Mouse (Mus musculus) kidney, postnatal 14 days (tissue): Measurements from ENCODE around the gene Nrbp1.
A peak's percentile ranks its signal among the peaks of the same experiment; 100 is the strongest.
"Not testable (repeated sequence)": the region's sequence is repeated elsewhere in the genome, so short reads cannot be mapped to it uniquely, and the experiment has no call there.

Source experiments
- DNase-seq: peaks from one replicate; pipeline ENCODE4 v3.0.0; 2022; ENCODE audit warnings: mixed read lengths

Gene Nrbp1

DNA sequence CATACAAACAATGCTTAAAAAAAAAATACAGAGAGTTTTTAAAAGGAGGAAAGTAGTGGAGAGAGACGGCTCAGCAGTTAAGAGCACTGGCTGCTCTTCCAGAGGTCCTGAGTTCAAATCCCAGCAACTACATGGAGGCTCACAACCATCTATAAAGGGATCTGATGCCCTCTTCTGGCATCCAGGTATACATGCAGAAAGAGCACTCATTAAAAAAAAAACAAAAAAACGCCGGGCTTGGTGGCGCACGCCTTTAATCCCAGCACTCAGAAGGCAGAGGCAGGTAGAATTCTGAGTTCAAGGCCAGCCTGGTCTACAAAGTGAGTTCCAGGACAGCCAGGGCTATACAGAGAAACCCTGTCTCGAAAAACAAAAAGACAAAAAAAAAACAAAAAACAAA, 24.1 kb upstream of the Nrbp1 start:
- not testable (repeated sequence) for DNase-seq

GRCm38 (mm10) chr5:31218294-31218693, 22.4 kb upstream of the Nrbp1 start:
- DNase-seq = no peak

DNA sequence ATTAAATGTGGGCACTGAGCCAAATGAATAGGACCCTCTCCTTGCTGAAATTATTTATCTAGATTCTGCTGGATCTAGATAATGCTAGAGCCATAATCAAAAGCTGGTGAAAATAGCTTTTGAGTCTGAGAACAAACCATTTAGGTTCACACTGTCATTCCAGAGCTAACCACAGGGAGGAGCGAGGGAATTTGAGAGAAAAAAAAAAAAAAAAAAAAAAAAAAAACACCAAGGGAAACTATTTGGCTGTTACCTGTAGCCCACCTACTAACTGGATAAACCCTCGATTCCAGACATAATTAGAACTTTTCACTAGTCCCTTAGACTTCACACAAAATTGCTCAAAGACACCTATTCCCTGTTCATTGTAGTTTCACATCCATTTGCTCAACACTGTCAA, 21.6 kb upstream of the Nrbp1 start:
- no peak for DNase-seq

DNA sequence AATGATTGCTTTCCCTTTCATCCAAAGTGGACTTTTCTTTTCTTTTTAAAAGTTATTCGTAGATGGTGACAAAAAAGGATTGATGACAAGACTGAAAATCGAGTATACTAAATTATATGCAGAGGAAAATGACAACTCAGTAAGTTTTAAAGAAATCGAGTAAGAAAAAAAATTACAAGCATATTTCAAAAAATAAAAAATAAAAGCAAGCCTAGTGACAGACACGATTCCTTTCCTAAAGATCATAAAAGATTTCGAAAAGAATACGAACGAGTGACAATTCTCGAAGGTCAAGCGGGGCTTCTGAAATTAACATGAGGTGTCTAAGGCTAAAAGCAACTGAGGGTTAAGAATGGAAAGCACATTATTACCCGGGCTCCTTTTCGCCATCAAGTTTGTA, 21.2 kb upstream of the Nrbp1 start:
- no peak for DNase-seq

GRCm38 (mm10) chr5:31219911-31220447, 20.7 kb upstream of the Nrbp1 start:
- no peak for DNase-seq

DNA sequence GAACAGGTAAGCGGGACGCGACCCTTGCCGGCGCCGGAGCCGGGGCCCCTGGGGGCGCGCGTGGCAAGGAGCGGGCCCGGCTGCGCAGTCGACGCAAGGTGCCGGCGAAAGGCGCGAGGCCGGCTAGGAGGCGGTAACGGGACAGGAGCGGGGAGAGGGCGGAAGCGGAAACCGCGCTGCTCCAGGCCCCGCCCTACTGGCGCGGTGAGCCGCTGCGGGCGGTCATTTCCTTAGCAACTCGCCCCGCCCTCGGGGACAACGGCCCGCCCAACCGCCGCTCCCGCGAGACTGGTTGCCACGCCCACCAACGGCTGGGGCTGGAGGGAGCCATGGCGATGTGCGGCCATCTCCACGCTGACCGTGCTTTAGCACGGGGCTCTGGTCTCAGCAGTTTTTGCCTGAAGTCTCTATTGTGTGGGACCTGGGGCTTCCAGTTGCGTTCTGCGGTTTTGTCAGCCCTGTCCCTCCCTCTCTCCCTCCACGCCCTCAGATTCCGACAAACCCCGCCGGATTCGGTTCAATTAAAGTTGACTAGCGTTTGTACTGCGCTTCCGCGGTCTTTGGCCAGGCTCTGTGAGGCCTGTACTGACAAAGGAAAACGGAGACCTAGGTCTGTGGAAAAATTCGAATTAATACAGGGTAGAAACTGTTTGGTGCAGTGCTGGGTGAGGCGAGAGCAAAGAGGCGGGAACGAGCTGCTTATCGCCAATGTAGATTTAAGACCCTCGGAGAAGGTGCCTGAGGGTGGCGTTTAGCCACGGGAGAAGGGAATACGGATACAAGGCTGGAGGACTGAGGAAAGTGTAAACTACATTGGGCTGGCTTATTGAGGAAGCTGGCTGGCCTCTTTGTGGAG, 20.0 kb upstream of the Nrbp1 start, which contains the start of gene Ppm1g:
Gene Ppm1g, minus strand, starts transcription at position 240 of the 856 bp plus-strand sequence.
- DNase-seq = peak; percentile 99

- DNase-seq = peak; percentile 57
Observed at GRCm38 (mm10) chr5:31221304-31221945, 19.2 kb upstream of the Nrbp1 start.

GRCm38 (mm10) chr5:31222696-31223095, 18.0 kb upstream of the Nrbp1 start:
- DNase-seq = no peak

DNA sequence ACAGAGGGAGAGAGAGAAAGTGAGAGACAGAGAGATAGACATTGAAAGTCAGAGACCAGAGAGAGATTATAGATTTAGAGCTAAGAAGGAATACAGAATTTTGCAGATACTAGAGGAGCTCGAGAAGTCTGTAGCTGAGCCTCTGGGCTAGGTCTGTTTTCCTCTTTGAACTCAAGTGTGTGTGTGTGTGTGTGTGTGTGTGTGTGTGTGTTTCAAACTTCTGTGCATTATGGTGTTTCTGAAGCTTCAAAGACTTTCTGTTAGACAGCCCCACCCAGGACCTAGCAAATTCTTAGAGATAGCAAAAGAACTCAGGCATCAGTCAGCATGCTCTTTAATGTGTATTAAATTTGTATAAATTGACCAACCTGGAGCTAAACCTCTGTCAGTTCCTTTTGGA, 14.0 kb upstream of the Nrbp1 start:
- DNase-seq = no peak

GRCm38 (mm10) chr5:31241522-31242034, 914 bp downstream of the Nrbp1 start:
- no peak for DNase-seq

DNA sequence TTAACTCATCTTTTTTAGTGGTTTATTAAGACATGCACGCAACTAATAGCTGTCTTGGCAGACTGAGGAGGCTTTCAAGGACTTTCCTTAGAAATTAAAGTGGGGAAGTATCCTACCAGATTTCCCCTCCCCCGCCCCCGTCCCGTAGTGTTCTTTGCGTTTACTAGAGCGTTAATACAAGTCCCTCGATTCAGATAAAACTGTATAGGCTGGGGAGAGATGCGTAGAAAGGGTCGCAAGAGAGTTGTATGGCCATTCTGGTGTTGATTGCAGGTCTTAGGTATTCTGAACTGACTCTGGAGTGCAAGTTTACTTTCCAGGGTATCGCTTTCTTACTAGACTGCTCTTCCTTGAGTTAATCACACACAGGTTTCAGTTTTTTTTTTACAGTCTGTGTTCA, 1.5 kb downstream of the Nrbp1 start:
- DNase-seq = no peak

DNA sequence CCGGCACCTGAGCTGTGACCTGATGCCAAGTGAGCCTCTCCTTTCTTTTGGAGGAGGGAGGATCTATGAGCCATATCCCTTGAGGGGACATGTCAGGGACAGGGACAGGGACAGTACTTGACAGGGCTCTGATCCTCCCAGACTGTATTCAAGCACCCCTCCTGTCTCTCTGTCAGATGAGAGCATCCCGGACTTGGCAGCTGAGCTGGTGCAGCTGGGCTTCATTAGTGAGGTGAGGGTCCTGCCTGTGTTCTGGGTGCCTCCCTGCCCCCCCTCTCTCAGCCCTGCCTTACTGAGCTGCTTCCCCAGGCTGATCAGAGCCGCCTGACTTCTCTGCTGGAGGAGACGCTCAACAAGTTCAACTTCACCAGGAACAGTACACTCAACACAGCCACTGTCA, 10.1 kb downstream of the Nrbp1 start:
- no peak for DNase-seq

DNA sequence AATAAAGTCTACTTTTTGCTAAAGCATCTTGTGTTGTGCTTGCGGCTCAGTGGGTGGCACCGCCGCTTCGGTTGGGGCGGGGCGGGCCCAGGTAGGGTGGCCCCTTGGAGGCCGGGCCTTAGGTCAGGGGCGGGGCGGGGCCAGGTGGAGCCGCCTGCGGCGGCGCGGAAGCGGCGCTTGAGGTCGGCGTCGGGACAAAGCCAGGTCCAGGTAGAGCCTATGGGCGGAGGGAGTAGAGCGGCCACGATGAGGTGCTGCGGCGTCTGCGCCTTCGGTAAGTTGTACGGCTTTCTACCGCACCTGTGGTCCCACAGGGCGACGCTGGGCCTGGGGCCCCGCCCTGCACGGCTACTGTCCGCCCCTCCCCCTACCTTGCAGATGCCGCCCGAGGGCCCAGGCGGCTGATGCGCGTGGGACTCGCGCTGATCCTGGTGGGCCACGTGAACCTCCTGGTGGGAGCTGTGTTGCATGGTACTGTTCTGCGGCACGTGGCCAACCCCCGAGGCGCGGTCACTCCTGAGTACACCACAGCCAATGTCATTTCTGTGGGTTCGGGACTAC, 11.0 kb downstream of the Nrbp1 start, which contains the start of gene Krtcap3:
Gene Krtcap3, plus strand, starts transcription at position 151 of the 561 bp plus-strand sequence.
- DNase-seq = peak; percentile 82

DNA sequence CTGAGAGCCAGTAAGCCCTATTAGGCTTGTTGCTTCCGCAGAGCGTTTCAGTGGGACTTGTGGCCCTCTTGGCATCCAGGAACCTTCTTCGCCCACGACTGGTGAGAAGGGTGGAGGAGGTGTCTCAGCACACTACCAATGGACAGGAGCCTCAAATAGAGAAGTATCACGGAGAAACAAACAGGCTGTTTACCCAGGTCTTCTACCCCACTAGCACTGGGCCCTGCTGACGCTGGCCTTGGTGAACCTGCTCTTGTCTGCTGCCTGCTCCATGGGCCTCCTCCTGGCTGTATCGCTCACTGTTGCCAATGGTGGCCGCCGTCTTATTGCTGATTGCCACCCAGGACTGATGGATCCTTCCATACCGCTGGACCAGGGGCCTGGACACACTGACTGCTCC, 11.5 kb downstream of the Nrbp1 start:
- DNase-seq = no peak

DNA sequence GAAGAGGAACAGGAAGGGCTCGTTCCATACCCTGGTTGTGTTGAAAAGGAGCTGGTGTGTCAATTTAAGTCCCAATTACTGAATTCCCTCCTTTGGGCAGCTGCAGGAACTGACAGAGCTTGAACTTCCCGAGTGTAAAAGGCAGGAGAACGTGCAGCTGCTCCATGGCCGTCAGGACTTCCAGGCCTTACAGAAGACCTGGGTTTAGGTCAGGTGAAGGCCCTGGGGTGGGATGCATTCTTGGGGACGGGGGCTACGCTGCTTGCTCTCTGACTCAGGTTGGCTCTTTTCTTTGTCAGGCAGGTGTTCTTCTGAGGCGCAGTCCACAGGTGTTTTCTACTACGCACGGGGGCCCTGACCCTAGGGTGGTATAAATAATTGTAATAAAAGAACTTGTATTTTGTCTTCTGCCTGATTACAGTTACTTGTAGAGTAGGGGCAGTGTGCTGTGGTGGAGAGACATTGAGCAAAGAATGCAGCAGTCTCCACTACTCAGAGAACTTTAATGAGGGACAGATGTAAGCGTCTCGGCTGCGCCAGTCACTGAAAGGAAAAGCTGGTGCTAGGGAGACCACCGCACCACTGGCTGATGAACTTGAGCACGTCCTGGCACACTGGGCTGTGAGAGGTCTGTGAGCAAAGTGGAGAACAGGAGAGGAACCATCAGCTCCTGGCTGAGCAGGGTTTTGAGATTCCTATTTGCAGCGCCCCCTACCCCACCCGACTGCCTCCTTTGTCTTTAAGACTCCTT, 12.3 kb downstream of the Nrbp1 start:
- DNase-seq = no peak

DNA sequence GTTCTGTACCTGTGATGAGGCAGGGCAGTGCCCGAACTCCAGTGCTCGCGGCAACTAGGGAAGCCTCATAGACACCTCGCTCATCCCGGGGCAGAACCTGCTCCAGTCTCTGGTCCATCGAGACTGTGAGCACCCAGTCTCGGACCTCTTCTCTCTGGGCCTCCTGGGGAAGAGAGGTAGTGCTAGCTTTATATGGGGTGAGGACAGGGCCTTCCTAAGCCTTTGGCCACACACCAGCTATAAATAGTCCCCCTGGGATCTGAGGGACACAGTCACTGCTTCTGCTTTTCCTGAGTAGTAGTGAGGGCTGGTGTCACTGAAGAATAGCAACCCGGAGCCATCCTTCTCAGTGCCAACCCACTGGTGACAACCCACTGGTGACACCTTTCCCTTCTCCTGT, 13.1 kb downstream of the Nrbp1 start:
- no peak for DNase-seq

DNA sequence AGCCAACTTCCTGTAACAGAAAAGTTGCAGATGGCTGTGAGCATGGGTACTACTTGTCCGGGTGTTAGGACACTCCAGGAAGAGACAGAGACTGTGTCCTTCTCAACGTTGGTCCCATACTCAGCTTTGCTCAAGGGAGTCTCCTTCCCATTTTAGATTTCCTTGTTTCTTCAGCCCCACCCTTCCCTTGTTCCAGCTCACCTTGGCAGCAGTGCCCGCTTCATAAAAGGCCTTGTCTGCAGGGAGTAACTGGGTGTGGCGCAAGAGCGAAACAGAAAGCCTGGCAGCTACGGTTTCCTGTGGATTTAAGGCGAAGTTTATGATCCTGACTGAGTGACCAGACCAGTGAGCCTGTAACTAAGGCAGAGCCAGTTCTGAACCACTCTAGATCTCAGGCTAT, 13.8 kb downstream of the Nrbp1 start:
- peak; percentile 50 for DNase-seq

DNA sequence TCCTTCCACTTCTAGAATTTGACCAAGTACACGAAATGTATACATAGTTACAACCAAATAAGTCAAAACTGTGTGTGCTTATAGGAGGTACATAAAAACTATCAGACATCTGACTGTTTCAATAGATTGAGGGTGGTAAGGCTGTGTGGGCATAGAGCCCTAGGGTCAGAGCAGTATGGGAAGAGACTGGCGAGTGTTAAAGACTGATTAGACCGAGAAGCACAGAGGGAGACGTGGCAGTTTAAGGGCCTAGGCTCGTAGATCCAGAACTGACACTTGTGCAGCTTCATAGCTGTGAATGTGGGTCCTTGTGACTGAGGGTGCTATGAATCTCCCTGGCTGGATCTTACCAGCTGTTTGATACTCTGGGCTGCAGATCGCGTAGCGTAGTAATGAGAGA, 14.2 kb downstream of the Nrbp1 start:
- DNase-seq = no peak

GRCm38 (mm10) chr5:31255381-31255780, 14.7 kb downstream of the Nrbp1 start:
- no peak for DNase-seq

- no peak for DNase-seq
Observed at GRCm38 (mm10) chr5:31255971-31256370, 15.3 kb downstream of the Nrbp1 start.

DNA sequence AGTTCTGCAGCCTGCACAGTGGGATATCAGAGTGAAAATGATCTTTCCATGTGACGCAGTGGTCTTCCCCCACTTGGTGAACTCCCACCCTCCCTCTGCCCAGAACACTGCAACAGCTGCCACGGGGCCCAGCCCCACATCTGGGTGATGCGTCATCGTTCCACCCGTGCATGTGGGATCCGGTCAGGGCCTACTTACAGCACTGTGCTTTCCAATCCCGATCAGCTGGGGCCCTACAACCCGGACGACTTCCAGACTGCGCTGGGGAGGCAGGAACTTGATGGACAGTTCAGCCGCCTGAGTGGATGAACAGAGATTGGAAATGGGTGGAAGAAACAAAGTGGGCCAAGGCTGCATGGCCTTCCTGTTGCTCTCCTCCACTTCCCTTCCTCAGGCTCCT, 17.0 kb downstream of the Nrbp1 start:
- DNase-seq = no peak

DNA sequence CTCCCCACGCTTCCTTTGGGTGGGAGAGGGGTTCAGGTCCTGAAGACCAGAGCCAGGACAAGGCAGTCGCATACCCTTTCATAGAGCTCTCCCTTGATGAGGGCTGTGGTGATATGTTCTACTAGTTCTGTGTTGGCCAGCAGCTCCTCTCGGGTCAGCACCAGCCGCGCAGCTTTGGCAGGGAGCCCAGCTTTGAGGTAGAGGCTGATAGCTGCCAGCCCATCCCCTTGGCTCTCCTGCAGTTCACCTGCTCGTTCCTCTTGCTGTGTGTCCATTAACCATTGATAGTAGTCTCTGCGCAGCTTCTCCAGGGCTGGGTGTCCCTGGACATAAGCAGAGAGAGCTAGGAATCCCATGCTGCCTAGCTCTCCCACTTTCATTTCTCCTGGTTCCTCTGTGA, 25.4 kb downstream of the Nrbp1 start:
- no peak for DNase-seq

DNA sequence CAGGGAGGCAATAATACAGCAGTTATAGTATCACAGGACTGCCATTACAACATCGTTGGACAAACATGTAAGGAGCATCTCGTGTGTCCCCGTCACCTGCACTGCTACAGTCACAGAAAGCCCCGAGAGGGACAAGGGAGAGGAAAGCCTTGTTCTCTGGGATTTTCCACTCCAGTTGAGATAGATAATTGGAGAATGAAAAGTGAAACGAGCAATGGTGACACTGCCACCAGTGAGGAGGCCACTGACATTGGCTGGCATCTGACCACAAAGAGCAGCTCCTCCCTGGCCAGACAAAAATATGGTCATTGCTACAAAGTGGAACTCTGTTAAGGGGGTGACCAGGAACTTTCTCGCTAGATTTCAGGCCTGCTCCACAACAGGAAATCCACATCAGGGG, 27.0 kb downstream of the Nrbp1 start:
- DNase-seq = no peak
